Mouse (Mus musculus) brain, embryonic 14.5 days (tissue): ENCODE measurements at regions not wholly inside any gene's neighbourhood (a gene's known extent, or its start where the extent isn't known, plus 50 kb on each side); places are given as distances from the start of the nearest gene placed in this dataset.

Experiments
- DNase-seq: peaks from one replicate; pipeline ENCODE4 v3.0.0-alpha.2; 2011; ENCODE audit warnings: low read depth
- CTCF ChIP-seq: fragments of 200-500 bp; IDR thresholded peaks from 2 replicates; pipeline ENCODE4 v1.5.1; 2012; ENCODE audit warnings: inconsistent platforms, mild to moderate bottlenecking, moderate library complexity, borderline replicate concordance; ENCODE audit not compliant: insufficient read depth, insufficient read length; ENCODE audit errors: extremely low read depth
- POLR2A ChIP-seq: fragments of 200-500 bp; IDR thresholded peaks from 2 replicates; pipeline ENCODE4 v1.6.1; 2012; ENCODE audit warnings: mild to moderate bottlenecking, inconsistent platforms, borderline replicate concordance; ENCODE audit not compliant: poor library complexity, insufficient read depth, insufficient read length, severe bottlenecking; ENCODE audit errors: extremely low read depth

DNA sequence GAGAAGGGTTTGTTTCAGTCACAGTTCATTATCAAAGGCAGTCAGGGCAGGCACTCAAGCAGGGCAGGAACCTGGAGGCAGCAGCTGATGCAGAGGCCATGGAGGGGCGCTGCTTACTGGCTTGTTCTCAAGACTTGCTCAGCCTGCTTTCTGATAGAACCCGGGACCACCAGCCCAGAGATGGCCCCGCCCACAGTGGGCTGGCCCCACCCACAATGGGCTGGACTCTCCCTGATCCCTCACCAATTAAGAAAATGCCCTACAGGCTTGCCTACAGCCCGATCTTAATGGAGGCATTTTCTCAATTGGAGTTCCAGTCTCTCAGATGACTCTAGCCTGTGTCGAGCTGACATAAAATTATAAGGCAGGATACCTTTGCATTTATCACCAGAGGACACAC lies 129.7 kb downstream of the Cryba4 start:
- DNase-seq: peak; percentile 72

DNA sequence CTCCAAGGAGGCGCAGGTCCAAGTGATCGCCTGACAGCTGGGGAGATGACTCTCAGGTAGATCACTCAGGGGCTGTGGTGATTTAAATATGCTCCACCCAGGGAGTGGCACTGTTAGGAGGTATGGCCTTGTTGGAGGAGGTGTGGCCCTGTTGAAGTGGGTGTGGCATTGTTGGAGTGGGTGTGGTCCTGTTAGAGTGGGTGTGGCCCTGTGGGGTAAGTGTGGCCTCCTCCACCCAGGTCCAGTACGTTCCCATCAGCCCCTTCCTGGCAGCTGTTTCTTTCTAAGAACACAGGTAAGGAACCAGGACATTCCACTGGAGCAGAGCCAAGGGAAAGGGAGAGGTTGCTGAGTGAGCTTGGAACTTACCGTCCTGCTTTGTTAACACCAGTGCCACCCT lies 125.1 kb downstream of the Cryba4 start:
- no peak for DNase-seq
- TF ChIP-seq CTCF (no peak), POLR2A (no peak)

More for the DNA sequence above, 129.7 kb downstream of the Cryba4 start:
- no peak for TF ChIP-seq POLR2A
- no peak for TF ChIP-seq CTCF

GRCm38 (mm10) chr5:112132746-112133145 lies 119.6 kb downstream of the Cryba4 start:
- TF ChIP-seq POLR2A (no peak), CTCF (no peak)
- DNase-seq: peak; percentile 94

DNA sequence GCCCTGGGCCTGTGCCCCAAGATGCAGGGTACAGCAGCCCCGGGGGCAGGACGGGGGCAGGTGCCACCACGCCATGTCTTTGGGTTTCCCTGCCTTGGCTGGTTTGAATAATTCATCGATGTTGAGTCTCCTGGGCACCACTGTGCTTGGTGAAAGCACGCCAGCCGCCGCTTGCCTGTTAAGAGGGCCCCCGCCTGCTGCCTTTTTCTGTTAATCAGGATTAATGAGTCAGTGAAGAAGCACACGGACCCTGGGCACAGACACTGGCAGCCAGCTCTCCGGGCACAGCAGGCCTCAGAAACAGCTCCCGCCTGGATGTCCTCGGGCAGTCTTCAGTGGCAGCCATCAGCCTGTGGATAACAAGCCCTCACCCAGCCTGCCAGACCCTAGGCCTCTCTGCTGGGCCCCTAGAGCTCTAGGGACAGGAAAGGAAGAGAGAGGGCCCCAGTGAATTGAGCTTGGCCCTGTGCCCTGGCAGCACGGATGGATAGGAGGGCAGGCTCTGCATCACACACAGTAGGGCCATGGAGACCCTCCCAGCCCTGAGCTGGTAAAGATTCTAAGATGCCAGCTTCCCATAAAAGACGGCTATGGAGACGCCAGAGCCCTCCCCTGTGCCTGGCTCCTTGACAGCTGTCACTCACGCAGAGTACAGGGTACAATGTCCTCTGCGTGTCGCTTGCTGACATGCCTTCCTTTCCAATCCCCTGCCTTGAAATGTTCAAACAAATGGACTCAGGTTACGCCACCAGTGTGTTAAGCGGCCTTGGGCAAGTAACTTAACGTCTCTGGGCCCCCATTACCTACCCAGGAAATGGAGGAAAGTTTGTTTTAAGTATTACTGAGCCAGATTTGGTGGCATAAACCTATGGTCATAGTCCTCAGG lies 118.4 kb downstream of the Cryba4 start:
- TF ChIP-seq CTCF: no peak
- DNase-seq: peak; percentile 98

DNA sequence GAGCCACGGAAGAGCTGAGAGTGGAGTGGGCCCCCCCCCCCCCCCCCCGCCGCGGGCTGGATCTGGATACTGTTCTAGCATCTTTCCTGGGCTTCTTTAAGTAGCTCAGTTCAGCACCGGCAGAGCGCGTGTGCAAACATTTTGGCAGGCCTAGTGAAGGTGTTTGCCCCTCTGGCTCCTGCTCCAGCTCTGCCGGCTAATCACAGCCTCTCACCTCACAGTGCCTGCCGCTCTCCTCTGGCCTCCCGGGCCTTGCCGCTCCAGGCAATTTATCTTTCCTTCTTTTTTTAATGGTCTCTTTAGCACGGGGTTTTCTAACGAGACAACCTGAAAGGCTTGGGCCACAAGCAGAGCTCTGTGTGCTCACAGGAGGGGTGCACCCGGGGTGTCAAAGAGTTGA lies 115.7 kb downstream of the Cryba4 start:
- TF ChIP-seq POLR2A (no peak), CTCF (no peak)
- DNase-seq: peak; percentile 67

DNA sequence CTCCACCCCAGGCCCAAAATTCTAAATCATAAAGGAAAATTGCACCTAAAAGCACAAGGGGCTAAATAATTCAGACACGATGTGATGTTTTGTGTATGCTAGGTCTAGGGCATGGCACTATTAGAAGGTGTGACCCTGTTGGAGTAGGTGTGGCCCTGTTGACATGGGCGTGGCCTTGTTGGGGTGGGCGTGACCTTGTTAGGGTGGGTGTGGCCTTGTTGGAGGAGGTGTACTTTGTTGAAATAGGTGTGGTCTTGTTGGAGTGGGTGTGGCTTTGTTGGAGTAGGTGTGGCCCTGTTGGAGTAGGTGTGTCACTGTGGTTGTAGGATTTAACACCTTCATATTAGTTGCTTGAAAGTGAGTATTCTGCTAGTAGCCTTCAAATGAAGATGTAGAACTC lies 114.1 kb downstream of the Cryba4 start:
- no peak for DNase-seq
- TF ChIP-seq CTCF (no peak), POLR2A (no peak)

- no peak for TF ChIP-seq POLR2A
- no peak for TF ChIP-seq CTCF
- DNase-seq: no peak
These were observed 109.6 kb downstream of the Cryba4 start for GRCm38 (mm10) chr5:112142731-112143130.

DNA sequence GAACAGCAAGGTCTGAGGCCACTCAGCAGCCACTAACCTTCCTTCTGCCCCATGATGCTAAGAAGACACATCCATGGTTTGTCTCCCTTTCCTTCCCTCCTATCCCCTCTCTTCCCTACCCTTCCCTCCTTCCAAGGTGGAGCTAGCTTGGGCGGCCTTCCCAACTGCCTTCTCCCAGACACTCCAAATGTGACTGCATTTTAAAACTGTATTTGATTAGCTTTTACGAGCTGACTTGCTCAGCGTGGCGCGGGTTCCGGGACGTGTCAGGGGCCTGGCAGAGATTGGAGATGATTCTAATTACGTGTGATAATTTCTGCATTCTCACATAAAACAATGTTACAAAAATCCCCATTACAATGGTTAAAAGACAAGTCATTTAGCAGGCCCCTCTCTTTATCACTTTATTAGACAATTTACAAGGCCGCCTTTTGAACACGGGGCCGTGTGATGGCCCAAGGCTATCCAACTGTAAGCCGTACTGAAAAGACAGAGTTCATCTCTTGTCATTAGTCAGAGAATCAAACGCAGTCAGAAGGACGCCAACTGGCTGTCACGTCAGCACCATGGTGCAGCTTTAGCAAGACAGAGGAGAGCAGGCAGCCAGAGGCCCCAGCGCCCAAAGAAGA lies 108.2 kb downstream of the Cryba4 start:
- no peak for TF ChIP-seq CTCF
- DNase-seq: peak; percentile 58

DNA sequence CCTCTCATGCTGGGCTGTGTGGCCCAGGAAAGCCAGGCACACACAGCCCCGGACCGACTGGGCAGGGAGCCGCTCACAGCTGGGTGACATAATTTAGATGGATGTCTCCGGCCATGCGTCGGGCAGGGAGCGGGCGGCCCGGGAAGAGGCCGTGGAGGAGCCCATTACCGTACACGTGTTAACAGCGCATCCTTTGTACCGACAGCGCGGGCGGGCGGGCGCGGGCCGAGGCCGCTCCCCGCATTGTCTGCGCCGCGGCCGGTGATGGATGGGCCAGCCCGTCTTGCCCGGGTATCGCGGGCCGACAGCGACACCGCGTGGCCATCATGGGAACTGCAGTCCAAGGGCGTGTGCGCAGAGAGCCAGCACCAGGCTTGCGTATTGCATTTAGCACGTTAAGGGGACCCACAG lies 98.6 kb downstream of the Cryba4 start:
- TF ChIP-seq CTCF (peak; percentile 99), POLR2A (no peak)
- peak; percentile 89 for DNase-seq

- no peak for TF ChIP-seq POLR2A
- TF ChIP-seq CTCF: no peak
- DNase-seq: no peak
These were observed 97.7 kb downstream of the Cryba4 start for GRCm38 (mm10) chr5:112154650-112155049.

GRCm38 (mm10) chr5:112155051-112155450 lies 97.3 kb downstream of the Cryba4 start:
- no peak for DNase-seq
- TF ChIP-seq POLR2A: no peak
- no peak for TF ChIP-seq CTCF

DNA sequence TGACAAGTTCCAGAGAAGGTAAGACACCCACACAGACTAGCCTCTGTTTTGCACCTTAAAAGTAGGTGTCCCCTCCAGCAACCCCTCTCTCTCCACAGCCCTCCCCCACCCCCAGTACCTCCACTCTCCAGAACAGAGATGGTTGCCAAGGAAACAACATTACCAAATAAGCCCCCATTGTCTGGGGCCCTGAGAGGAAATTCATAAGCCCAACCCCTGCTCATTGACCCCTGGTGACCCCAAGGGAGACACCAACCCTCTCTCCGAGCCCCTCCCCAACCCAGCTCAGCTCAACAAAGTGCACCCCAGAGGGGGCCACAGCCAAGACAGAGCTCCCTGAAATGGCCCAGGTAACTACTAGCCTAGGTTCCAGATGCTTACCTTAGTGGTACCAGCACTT lies 96.3 kb downstream of the Cryba4 start:
- no peak for DNase-seq
- no peak for TF ChIP-seq POLR2A
- TF ChIP-seq CTCF: no peak
